Mouse (Mus musculus): ENCODE data around the gene Ackr4.

Gene Ackr4

DNA sequence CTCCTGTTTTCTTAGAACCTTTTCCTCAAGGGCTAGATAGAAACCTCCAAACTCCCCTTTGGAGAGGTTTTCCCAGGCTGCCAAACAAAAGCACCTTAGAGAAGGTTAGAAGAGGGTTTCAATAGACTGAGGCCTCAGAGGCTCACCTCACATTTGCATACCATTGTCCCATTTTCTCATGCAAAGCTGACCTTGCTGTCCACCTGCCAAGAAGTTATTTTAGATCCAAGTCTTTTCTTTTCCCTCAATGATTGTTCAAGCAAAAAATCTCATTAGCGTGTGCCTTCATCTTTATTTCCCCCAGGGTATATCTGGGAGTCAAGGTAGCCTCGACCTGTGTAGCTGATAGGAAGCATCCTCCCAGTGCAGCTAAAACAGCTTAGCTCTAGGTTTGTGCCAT, 23.8 kb downstream of the Ackr4 start:
- no peak for DNase-seq

DNA sequence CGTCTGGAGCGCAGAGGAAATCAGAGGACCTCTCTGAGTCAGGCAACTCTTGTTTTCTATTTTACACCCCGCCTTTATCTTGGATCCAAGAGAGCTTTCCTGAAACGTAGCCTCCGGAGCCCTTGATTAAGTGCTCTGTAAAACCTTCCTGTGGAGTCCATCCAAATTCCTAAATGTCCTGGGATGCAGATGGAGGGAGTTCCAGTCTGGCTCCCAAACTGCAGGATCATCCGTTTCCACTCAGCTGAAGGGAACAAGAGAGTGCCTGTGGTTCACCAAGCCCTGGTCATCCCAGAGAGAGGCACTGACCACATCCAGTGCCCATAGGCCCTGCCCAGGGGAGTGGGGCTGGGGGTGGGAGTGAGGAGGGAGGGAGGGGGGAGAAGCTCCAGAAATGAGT, 24.4 kb downstream of the Ackr4 start:
- DNase-seq: no peak

DNA sequence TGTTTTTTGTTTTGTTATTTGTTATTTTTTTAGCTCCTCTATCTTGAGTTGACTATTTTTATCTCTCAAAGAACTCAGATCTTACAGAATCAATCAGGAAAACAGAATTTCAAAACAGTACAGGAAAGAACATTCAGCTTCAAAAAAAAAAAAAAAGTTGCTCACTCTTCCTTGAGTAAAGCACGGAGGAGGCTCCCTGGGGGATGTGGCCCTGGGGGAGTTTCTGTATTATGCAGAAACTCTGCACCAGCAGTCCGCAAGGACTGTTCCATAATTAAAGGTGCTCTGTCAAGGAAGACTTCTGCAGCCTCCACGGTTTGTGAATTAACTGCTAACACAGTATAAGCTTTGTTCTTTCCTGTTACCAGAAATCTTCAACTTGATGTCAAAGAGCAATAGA, 25.3 kb downstream of the Ackr4 start:
- DNase-seq: no peak

DNA sequence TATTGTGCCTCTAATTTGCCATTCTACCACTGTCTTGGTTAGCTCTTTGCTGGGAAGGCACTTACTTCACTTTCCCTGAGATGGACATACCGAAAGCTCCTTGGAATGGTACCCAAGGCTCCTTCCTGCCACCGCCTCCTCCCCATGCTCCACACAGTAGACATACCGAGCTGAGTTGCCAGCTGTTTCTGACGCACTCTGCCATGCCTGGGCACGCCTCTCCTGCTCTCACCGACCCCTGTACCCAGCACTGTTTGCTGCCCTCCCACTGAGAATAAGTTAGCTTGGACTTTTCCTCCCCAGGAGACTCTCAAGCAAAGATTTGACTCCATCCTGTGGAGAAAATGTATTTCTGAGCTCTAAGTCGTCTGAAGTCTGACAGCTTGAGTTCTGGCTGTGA, 25.9 kb downstream of the Ackr4 start:
- DNase-seq: no peak

DNA sequence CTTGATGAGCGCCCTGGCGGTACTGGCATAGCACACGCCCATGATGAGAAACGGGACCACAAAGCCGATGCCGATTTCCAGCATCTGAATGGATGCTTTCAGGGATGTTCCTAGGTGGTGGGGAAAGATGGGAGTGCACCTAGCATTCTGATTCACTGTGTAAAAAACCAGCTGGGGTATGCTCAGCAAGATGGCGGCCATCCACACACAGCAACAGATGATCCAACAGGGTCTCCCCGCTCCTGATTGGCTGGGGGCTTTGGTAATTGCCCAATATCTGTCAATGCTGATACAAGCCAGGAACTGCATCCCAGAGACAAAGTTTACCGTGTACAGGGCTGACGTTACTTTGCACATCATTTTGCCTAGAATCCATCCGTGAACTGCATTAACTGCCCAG, 27.7 kb downstream of the Ackr4 start:
- no peak for DNase-seq

DNA sequence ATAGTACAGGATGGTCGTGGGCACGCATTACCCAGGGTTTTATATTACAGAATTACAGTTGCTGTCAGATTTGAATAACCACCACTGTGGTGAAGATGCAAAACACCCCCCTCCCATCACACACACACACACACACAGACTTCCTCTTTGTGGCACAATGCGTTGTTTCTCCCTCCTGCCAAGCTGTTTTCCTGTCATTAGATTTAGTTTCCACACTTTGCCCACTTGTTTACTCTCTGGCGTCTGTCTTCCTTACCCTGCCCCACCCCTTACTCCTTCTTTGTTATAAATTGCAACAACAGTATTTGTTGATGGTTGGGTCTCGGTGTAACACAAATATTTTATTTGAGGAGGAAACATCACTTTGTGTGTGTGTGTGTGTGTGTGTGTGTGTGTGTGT, 28.5 kb downstream of the Ackr4 start:
- no peak for DNase-seq

DNA sequence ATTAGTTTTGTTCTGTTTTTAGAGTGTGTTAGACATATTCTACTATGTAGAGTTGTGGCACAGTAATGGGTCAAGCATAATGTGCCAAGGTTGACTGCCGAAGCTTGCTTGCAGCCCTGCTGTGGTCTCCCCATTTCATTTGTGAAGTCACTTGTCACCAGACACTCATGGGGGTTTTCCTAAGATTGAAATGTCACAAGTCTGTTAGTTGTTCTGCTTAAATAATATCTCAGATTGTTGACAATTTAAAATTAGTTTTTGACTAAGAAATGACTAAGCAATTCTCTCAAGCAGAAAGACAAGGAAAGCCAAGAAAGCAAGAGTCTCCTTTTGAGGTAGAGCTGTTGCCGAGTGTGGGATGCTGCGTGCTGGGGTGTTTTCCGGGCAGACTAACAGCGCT, 33.8 kb downstream of the Ackr4 start:
- DNase-seq: no peak

DNA sequence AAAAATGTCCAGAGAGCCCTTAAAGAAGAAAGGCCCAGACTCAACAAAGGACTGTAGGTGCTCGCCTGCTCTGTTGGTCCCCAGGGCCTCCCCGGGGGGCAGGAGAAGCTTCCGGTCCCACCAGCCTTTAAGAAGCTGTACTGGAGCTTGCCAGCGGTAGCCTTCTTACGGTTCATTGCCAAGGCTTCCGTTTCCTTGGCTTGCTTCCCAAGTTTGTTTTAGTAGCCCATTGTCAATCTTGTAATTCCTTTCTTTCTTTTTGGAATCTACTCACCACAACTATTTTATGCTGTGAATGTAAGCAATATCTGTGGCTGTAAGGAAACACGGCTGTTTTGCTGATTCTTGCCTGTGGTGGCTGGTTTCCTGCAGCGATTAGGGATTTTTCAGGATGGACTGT, 38.2 kb downstream of the Ackr4 start:
- no peak for DNase-seq

DNA sequence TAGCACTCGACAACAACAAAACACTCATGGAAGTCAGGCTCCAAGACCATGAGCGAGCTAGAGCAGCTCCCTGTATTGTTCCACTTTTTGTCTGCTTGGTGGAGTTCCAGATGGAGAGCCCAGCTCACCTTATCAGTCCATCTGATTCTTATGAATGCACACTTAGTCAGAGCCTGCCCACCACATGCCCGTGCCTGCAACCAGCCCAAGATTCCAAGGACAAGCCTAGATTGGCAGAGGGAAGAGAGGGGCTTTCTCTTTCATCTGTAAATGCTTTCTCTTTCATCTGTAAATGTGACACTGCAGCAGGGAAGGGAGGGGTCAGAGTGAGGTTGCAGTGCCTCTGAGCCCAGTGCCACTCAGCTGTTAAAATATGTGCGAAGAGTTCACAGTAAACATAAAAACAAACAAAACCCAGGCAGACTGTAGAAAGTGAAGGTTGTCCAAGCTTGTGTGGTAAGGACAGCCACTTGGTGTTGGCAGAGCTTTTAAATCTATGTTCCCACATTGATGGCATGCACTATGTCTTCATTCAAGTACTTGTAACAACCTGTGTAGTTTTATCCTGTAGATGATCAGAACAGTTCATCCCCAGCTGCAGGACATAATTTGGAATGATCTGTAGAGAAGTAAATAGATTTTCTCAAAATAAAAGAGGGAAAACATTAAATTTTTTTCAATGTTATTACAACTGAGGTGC, 40.9 kb downstream of the Ackr4 start:
- no peak for DNase-seq

DNA sequence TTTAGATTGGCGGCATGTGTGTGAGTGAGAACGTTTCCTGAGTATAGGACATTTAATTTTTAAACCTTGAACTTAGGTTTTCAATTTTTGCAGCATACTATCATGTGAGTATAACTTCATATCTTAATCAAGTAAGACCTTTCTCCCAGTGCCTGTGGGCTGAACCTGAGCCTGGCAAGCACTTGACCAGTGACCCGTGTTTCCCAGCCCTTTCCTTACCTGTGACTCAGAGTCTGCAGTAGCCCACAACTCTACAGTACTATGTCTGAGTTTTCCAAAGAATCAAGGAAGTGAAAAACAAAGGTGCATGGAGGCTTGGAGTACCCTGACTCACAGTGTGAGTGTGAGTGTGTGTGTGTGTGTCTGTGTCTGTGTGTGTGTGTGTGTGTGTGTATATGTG, 46.7 kb downstream of the Ackr4 start:
- DNase-seq: no peak

DNA sequence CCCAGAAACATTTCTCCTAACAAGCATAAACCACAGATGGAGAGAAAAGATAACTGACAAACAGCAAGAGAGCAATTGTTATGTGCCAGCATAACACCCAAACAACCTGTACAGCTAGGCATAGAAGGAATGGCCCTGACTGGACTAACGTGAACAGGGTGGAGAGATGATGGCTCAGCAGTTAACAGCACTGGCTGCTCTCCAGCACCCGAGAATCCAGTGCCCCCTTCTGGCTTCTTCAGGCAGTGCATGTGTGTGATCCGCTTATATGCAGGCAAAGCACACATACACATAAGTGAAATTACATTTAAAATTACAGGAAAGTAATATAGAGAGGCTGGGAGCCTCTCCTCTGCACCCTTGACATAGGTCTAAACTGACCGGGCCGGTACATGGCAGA, 47.4 kb downstream of the Ackr4 start:
- DNase-seq: peak; percentile 61

DNA sequence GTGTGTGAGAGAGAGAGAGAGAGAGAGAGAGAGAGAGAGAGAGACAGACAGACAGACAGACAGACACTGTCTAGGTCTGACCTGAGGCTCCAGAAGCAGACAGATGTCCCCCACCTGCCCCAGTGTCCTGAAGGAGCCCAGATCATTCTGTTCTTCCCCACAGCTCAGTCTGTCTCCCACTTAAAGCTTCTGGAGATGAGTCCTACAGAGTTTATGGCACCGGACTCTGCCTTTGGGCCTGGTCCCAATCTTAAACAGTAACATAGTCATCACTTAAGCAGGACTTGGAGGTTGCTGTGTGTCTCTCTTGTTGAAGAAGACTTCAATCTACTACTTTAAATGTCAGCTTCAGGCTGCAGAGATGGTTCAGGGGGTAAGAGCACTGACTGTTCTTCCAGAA, 48.0 kb downstream of the Ackr4 start:
- no peak for DNase-seq

DNA sequence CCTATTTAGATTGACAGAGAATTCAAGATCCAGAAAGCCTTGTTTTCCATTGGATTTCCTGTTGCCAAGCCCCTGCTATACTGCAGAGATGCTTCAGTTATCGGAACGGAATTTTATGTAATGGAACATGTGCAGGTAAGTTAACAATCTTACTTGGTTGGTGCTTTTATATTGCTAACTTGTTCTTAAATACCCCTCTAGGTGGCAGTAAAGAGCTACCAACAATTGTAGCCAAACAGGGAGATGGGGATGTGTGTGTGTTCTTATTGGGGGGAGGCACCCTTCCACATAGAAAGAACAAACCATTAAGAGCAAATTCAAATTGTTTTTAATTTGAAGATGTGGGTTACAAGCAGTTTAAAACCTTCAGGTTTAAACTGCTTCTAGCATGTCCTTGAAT, 50.9 kb downstream of the Ackr4 start:
- DNase-seq: peak; percentile 52

DNA sequence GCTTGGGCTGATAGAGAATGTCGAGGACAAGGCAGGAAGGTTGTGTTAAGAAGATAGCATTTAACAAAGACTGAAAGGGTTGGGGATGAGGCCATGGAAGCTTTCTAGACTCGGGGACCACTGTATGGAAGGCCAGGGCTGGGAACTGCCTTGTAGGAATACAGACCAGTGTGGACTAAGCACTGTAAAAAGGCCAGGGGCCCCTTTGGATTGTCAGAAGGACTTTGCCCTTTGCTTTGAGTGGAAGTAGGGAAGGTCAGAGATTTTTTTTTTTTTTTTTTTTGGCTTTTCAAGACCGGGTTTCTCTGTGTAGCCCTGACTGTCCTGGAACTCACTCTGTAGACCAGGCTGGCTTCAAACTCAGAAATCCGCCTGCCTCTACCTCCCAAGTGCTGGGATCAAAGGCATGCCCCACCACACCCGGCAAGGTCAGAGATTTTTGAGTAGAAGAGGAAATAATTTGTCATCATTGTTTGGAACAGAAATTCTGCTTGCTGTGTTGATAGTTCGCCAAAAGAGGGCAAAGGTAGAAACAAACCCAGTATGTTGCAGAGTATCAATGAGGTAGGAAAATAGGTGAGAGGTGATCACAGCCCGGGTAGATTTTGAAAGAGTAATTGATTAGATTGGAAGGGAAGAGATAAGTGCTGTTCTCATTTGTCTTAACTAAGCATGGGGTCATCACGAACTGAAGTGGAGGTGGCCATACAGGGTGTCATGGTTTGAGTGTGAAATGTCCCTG, 55.7 kb downstream of the Ackr4 start:
- no peak for DNase-seq

DNA sequence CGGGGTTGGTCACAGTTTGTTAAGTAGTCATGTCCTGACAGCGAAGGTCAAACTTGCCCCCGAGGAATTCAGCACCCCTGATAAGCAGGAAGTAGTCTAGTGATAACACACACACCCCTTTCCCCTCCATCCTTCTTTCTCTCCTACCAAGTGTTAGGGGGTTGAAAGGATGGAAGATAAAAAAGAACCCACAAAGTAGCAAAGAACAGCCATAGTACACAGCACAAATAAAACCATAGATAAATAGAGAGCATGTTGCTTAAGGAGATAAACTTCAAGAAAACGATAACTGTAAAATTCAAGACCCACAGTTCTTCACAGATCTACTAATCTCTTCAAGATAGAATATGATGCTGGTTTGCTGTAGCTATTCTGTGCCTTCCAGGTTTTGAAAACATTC, 56.5 kb downstream of the Ackr4 start:
- no peak for DNase-seq

DNA sequence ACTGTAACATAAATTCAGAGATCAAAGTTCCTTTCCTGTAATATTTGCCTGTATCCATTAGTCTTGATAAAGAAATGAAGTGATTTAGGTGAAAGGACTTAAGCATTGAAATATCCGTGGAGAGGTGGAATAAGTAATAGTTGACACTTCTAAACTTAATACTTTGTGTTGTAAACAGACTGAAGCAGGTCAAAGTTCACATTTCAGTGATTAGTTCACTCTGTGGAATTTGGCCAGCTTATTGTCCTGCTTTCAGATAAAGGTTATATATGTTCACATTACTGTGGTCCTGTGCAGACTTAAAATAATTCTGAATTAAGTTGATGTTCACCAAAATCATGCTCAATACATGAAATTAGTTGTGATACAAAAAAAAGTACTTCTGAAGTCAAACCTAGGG, 62.2 kb downstream of the Ackr4 start:
- no peak for DNase-seq

DNA sequence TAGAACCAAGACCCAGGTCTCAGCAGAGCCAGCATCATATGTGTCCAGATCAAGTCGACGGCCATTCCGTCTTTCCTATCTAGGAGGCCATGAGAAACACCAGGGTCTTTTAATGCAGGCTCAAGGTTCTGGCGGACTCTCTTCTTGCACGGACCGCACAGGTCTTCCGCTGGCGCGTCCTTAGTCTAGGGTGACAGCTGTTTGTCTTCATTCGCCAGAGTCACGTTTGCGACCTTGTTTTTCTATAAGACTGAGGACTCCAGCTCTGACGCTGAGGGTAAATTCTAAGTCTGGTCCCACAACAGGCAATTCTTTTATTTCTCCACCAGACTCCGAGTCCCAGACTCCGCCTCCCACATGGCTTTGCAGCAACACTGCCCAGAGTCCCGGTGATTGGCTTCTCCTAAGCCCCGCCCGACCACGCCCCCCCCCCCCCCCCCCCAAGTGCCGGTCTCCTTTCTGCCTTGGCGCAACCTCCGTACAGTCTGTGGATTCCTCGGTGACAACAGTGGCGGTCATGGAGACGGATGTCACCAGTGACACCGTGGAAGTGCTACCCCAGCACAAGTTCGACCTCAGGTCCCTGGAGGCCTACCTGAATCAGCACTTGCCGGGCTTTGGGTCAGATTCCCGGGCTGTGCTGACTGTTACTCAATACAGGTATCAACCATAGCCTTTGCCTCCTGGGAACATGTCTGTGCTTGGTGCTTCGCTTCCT, 63.3 kb downstream of the Ackr4 start, which contains the start of gene Acad11:
Acad11 (plus strand) TSS at position 134 of the 718 bp plus-strand sequence.
- peak; percentile 92 for DNase-seq

DNA sequence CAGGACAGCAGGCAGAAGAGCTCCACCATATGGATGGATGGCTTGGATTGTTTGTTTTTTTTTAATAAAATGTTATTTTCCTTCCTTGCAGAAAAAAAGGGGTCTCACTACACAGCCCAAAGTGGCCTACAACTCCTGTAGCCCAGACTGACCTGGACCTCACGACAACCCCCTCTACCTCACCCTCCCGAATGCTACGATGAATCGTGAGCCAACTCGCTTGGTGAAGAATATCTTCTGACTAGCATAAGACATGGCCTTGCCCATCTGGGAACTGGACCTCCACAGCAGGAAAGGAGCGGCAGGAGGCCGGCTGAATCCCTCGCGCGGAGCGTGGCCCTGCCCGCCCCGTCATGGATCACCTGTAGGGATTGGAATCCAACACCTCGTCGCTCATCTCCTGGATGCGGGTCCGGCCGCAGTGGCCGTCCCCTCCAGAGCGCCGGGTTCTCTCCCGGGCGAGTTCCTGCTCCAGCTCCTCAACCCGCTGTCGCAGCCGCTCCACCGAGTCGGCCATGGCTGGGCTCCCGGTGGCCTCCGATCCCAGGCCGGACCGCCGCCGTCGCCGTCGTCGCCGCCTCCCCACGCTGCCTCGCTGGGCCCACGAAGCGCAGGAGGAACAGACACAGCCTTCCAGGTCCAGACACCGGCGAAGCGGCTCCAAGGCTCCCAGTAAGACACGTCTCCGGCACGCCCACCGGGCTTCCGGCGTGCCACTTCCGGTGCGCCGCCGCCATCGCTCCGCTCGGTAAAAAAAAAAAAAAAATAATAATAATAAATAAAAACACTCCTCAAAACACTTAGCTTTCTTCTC, 64.1 kb downstream of the Ackr4 start, which contains the start of gene Uba5:
Uba5 (minus strand) TSS at position 705 of the 814 bp plus-strand sequence.
- DNase-seq: peak; percentile 88

DNA sequence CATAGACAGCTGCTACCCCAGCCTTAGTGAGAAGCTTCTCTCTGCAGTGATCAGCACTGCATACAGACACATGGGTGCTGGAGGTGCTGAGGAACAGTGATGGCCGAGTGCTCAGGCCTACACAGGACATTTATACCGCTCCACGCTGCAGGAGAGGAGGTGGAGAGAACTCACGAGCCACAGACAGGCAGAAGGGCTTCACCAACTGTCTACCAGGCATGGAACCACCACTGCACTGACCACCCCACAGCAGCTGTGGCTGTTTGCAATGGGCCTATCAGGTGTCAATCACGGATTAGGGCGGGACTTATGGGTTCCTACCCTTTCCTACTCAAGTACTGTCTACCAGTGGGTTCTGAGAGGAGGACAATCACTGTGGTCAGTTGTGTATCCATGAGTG, 75.7 kb downstream of the Ackr4 start:
- no peak for DNase-seq

DNA sequence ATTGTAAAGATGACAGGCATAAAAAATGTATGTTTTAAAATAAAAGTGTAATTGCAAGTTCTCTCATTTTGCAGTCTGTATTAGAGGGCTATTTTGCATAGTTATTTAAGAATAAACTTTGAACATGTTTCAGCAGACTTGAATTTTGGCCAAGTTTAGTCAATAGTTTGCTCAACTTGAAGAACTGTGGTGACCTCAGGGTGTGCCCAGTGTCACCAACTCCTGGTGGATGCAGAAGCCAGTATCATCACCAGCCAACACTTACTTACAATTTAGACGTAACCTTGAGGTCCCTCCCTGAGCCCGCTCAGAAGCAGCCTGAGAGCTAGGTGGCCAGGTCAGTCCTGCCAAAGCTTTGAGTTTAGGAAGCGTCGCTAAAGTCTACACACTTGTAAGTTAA, 83.1 kb downstream of the Ackr4 start:
- no peak for DNase-seq

DNA sequence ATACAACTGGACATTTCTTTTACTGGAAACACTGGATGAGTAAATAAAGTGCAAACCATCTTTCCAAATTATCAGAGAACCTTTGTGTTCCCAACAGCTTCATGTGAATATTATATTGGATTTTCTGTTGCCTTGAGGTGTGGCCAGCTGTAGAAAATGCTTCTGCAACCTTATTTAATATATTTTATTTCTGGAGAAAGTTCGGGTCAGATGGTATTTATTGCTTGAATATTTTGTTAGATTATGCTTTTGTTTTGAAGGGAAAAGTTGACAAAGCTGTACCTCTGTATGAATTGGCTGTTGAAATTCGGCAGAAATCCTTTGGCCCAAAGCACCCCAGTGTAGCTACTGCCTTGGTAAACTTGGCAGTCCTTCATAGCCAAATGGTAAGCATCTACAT, 86.4 kb downstream of the Ackr4 start, which contains the start of gene Gm28305:
Gm28305 (plus strand) TSS at position 301 of the 400 bp plus-strand sequence.
- no peak for DNase-seq

DNA sequence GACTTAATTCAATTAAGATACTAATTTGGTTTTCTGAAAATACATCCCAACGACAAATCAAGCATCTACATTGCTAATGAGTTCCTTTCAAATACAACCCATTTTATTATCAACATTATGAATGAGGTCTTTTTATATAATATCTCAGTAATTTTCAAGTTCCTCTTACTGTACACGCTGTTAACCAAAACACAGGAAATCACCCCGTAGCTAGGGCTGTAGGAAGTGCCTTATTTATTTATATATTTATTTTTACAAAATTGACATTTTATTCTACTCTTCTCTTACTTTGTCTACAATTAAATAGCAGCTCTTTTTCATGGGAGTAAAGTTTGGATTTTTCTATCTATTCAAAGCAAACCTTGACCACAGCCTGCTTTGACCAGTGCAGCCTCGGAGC, 87.0 kb downstream of the Ackr4 start:
- no peak for DNase-seq
